Mouse (Mus musculus) activated CD4-positive, CD25-positive, alpha-beta regulatory T cell (primary cell): ENCODE measurements around the gene Gipc1. TPM values are rescaled to one million over a fixed set of nuclear protein-coding genes. Genes with fewer than 3 reads are reported as not detected.

Source experiments
- polyA plus RNA-seq, 2 experiments: library from polyadenylated mRNA; unstranded; fragments of 100-300 nt; shearing (Covaris generic); gene quantifications; one replicate each; pipeline ENCODE4 v1.2.1; 2017

The Gipc1 gene
- polyA plus RNA-seq, result 10 to 100 TPM; 59.7 to 61.0 TPM

DNA sequence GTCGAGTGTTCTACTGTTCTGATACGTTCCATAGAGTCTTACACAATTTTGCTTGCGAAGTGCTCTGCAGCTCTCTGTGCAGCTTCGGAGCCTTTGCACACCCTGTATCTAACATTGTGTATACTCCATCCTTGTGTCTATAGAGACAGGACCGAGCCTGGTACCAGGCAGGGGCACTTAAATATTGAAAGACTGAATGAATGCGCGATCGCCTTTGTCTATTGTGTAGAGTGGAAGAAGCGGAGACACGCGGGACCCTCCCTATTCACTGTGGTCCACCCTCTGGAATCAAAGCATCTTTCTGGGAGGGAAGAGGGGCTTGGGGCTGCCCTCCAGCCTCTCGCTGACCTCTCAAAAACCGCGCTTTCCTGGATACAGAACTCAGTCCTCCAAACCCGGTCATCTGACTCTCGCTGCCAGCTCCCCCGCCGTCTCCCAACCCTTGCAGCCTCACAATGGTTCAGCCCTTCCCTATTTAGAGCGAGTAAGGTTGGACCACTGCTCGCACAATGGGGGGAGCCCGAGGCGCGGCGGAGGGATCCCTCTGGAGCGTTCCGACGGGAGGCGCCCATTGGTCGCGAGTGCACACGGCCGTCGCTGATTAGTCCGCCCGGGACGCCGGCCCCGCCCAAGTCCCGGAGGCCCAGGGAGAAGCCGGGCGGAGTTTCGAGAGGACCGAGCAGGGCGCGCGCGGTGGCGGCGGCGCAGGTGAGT, at the start of gene Gipc1:
TSS of gene Gipc1 (plus strand) at position 648 of the 714 bp plus-strand sequence.

DNA sequence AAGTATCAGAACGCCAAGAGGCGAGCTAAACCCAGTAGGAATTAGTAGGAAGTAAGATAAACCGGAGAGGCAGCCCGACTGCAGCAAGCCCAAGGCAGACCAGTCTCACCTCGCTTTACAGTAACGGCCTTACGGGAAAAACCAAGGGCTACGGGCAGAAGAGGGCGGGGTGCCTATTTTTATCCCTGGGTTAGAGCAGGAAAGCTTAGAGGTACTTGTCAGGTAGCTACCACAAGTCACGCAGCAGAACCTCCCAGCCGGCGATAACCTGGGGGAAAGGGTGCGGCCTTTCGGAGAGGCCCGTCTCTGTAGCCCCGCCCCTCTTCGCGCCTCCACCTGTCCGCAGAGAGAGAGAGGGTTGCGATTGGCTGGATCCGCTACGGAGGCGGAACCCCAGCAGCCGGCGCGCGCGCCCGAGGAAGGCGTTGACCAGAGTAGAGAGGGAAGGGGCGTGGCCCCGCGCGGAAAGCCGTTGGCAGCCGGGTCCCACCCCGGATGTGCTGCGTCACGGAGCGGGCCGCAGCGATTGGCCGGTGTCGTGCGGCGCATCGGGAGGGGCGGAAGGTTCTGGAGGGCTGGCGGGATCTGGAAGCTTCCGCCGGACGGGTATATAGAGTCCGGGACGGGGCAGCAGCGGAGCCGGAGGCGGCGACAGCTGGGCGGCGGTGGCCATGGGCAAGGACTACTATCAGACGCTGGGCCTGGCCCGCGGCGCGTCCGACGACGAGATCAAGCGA, 44.6 kb upstream of the Gipc1 start, which contains the start of the genes Tecr and Dnajb1:
TSS of gene Tecr (minus strand) at position 311 of the 737 bp plus-strand sequence.
TSS of gene Dnajb1 (plus strand) at position 533 of the 737 bp plus-strand sequence.

DNA sequence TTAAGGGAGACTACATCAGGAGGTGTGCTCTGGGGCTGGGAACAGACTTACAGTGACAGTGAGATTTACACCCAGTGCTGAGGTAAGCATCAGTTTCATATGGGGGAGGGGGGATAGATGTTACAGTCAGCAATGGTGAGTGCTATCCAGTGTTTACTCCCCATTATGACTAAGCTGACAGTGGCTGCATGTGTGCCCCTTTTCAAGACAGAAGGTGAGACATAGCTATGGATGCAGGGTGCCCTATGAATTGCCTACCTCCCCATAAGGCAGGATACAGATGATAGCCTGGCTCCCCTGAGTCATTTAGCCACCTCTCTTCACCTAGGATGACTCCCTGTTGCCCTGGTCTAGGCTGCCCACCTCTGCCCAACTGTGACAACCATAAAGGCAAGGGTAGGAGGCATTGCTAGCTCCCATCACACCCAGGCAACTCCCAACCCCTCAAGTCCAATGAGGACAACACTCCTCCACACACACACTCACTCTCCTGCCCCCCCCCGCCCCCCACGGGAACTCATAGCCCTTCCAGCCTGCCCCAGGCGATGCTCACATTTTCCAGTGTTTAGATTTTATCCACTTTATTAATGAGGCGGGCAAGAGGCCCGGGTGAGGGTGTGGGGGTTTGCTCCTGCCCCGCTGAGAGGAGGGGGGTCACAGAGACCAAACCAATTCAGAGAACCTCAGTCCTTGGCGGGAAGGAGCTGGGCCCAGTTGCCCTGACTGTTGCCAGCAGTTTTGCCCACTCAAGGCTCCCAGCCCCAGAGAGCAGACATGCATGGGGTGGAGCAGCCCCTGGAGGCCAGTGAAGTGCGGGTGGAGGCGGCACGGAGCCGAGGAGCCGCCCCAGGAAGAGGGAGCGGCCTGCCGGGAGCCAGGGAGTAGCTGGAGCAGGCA, 13.7 kb downstream of the Gipc1 start, which contains the start of gene Ptger1:
TSS of gene Ptger1 (plus strand) at position 710 of the 897 bp plus-strand sequence.

DNA sequence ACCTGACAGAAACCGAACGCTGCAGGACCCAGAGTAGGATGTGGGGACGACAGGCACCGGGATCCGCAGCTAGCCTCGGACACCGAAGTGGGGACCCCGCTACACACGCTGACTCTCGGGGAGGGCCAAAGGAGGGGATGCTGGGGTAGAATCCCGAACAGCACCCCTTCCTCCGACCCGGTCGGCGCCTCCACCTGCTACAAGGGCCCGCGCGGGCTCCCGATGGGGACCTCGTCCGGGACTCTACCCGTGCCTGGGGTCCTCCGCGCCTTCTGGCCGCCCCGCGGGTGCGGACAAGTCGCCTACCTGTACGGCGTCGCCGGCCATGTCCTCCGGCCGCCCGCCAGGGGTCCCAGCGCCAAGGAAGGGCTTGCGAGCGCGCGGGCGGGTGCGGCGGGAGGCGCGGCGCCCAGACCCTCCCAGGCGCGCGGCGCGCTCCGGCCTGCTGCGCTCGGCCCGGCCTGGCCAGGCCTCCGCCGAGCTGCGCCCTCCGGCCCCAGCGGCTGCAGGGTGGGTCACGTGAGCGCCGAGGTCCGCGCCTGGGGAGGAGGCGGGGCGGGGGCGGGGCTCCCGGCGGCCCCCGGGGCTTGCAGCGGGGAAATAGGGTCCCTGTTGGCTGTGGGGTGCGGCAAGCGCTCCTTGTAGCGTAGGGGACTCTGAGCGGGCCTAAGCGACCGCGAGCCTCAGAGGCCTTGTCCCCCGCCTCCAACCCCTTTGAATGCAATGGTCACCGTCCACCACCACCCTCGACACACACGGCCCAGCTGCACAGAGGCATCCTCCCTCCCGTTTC, 46.4 kb downstream of the Gipc1 start, which contains the start of gene Pkn1:
TSS of gene Pkn1 (minus strand) at position 519 of the 793 bp plus-strand sequence.

Other genes with a start within 250 kb of the Gipc1 start
- gene Scoc, start 194.3 kb upstream of the Gipc1 start, polyA plus RNA-seq, result 10 to 100 TPM; 22.8 to 28.9 TPM
- not detected for gene Olfr370, start 116.9 kb upstream of the Gipc1 start, polyA plus RNA-seq
- 100 to 1,000 TPM; 291 to 304 TPM for gene Ndufb7, start 86.0 kb upstream of the Gipc1 start, polyA plus RNA-seq
- gene Tecr, start 44.7 kb upstream of the Gipc1 start, polyA plus RNA-seq, result 100 to 1,000 TPM; 406 to 440 TPM
- 10 to 100 TPM; 74.4 to 77.3 TPM for gene Dnajb1, start 44.5 kb upstream of the Gipc1 start, polyA plus RNA-seq
- gene Ptger1, start 14.0 kb downstream of the Gipc1 start, polyA plus RNA-seq, result 1 to 10 TPM; 1.0 to 2.5 TPM
- 100 to 1,000 TPM; 122 to 172 TPM for gene Pkn1, start 46.5 kb downstream of the Gipc1 start, polyA plus RNA-seq
- 100 to 1,000 TPM; 173 to 220 TPM for gene Ddx39, start 62.5 kb downstream of the Gipc1 start, polyA plus RNA-seq
- gene Adgre5, start 88.6 kb downstream of the Gipc1 start, polyA plus RNA-seq, result 100 to 1,000 TPM; 251 to 404 TPM
- gene Adgrl1, start 247.4 kb downstream of the Gipc1 start, polyA plus RNA-seq, result 10 to 100 TPM in 1 of 2 experiments, 1 to 10 TPM in 1; 7.8 to 15.3 TPM